Comparison of ENCODE assay signal across 8 mouse cellular contexts in genomic region chr17:48545223-48545943, GRCm38 (mm10).
DNase-seq lines count a peak whose midpoint lies in the region; TF ChIP-seq lines count a peak whose summit lies in the region.

No protein-coding gene starts in this region.

- no peak for TF ChIP-seq CTCF in heart, adult 2 months (IDR thresholded peaks at IDR 0.05)

- peak; percentile 38 for DNase-seq in ES-E14 (ENCODE audit: low read depth, low spot score)
- peak; percentile 37 for DNase-seq in embryo, embryonic 11 days
- peak; percentile 73 for DNase-seq in kidney, adult 11 months
- DNase-seq in limb, embryonic 10.5 days (ENCODE audit: low spot score), result peak; percentile 35
- peak; percentile 65 to 70 for DNase-seq in right cerebral cortex, postnatal 10 days (ENCODE audit: low spot score in 2 of 2)
- DNase-seq in heart, adult 2 months, result no peak
- DNase-seq in cerebellum, adult 9-10 months, result no peak
- DNase-seq in heart, postnatal 4 days, result no peak

- no peaks in the 10 kb centered on the region for H3K9me3 ChIP-seq in ES-E14 (ENCODE audit: control insufficient read depth, insufficient read depth, low read depth, low read length)
- no peaks in the 10 kb centered on the region for H3K9me3 ChIP-seq in limb, embryonic 10.5 days (replicated peaks)

- no peaks in the 10 kb centered on the region for H3K27me3 ChIP-seq in limb, embryonic 10.5 days (ENCODE audit: low read depth, poor library complexity, severe bottlenecking)
- H3K27me3 ChIP-seq in heart, adult 2 months (ENCODE audit: control insufficient read depth, insufficient read depth, low read length), result no peaks in the 10 kb centered on the region

- WGBS in limb, embryonic 10.5 days, result 72% methylated on average over 28 of the region's 28 CpGs
- 73% methylated on average over 28 of the region's 28 CpGs for WGBS in heart, adult 2 months

- H3K4me1 ChIP-seq in ES-E14 (ENCODE audit: control insufficient read depth in 2 of 2, insufficient read depth in 2 of 2, low read length in 2 of 2, poor library complexity in 1 of 2), result peaks cover 0 to 13% of the 10 kb centered on the region in 2 experiments; a peak in 1 of 4 replicates
- H3K4me1 ChIP-seq in limb, embryonic 10.5 days, result peaks cover 17% of the 10 kb centered on the region
- no peaks in the 10 kb centered on the region for H3K4me1 ChIP-seq in heart, adult 2 months (ENCODE audit: control insufficient read depth, insufficient read depth, low read length)

- peak overlapping the region; percentile 14 to 15; a peak in 1 of 4 replicates for H3K4me3 ChIP-seq in ES-E14 (ENCODE audit: insufficient read depth in 1 of 2, low read depth in 1 of 2, low read length in 2 of 2, poor library complexity in 1 of 2, severe bottlenecking in 1 of 2)
- H3K4me3 ChIP-seq in limb, embryonic 10.5 days, result 0 out of 2 replicates have a peak overlapping the region, but pooled peaks have one; percentile 10
- H3K4me3 ChIP-seq in heart, adult 2 months, result no peak overlapping the region

- no peak for TF ChIP-seq EP300 in heart, adult 2 months (IDR thresholded peaks at IDR 0.05; ENCODE audit: insufficient read depth, low read depth, low read length)

- intact Hi-C loops in heart, adult 2 months (cut with DNase I), result no loop called here

- H3K79me2 ChIP-seq in heart, adult 2 months (replicated peaks; ENCODE audit: control insufficient read depth, insufficient read depth, low read length), result no peaks in the 10 kb centered on the region

- no peak overlapping the region for H3K9ac ChIP-seq in ES-E14 (ENCODE audit: insufficient read depth, low read depth, low read length, poor library complexity, severe bottlenecking)
- H3K9ac ChIP-seq in heart, adult 2 months (ENCODE audit: low read depth, low read length), result no peak overlapping the region

- H3K27ac ChIP-seq in ES-E14 (ENCODE audit: insufficient read depth, low read depth, low read length, poor library complexity, severe bottlenecking), result no peak overlapping the region
- H3K27ac ChIP-seq in limb, embryonic 10.5 days, result peak overlapping the region; percentile 10; the same call in 1 of the 2 replicates
- H3K27ac ChIP-seq in heart, adult 2 months, result no peak overlapping the region

- H3K36me3 ChIP-seq in ES-E14 (ENCODE audit: control insufficient read depth, insufficient read depth, low read length, poor library complexity, severe bottlenecking), result no peaks in the 10 kb centered on the region
- no peaks in the 10 kb centered on the region for H3K36me3 ChIP-seq in limb, embryonic 10.5 days
- no peaks in the 10 kb centered on the region for H3K36me3 ChIP-seq in heart, adult 2 months (ENCODE audit: control insufficient read depth, insufficient read depth, low read length)

- in situ Hi-C loops in ES-E14 (cut with MboI; ENCODE audit: low sequenced_read_pairs in 2 of 2, unreplicated experiment in 2 of 2), result no loop called here

- TF ChIP-seq POLR2A in heart, adult 2 months (IDR thresholded peaks at IDR 0.05; ENCODE audit: insufficient read depth, low read depth, low read length), result no peak

TF ChIP-seq in ES-E14, 5 proteins besides CTCF, POLR2A, EP300 and RAD21:
- TF ChIP-seq ZC3H11A (IDR thresholded peaks at IDR 0.05; ENCODE audit: borderline replicate concordance, low read depth, low read length), result no peak
- no peak for TF ChIP-seq MAFK (IDR thresholded peaks at IDR 0.05; ENCODE audit: insufficient read depth, low read depth, low read length)
- no peak for TF ChIP-seq HCFC1 (IDR thresholded peaks at IDR 0.05; ENCODE audit: borderline replicate concordance, insufficient read depth, low read length)
- no peak for TF ChIP-seq CHD2 (IDR thresholded peaks at IDR 0.05; ENCODE audit: low read depth, low read length)
- TF ChIP-seq ZNF384 (IDR thresholded peaks at IDR 0.05; ENCODE audit: low read depth, low read length), result no peak

Comparison
In these comparisons a context has a peak if more than half of its experiments do, and no peak if none do; other contexts are left out.
1. DNase-seq: peak in ES-E14 (single experiment), embryo, embryonic 11 days (single experiment), kidney, adult 11 months (single experiment), limb, embryonic 10.5 days (single experiment) and right cerebral cortex, postnatal 10 days (2 of 2); none in heart, adult 2 months (0 of 2), cerebellum, adult 9-10 months (single experiment) and heart, postnatal 4 days (single experiment).